Mouse (Mus musculus): Measurements from ENCODE around the gene Cep70. TPM values are rescaled to one million over a fixed set of nuclear protein-coding genes. Genes with fewer than 3 reads are reported as not detected.

Cep70 gene
- total RNA-seq, 2 experiments from 2014 or later = 15.1 to 31.5 TPM

DNA sequence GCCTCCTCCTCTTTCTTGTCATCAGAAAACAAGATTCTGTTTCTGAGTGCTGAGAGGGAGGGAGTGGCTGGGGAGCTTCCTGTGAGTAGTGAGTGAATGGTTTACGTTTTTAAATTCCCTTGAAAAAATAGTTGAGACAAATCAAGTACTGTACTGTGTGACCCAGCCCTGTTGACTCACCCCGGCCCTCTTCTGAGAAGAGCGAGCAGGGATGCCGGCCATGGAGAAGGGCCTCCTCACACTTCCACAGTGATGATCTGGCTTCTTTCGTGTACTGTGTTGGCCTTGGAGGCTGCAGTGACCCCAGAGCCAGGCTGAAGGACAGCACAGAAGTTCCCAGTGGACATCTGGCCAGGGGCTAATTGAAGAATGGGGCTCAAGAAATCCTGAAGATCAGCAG lies 61.1 kb downstream of the Cep70 start:
- DNase-seq (ENCODE audit: low spot score in 2 of 2) = no peak
- intact Hi-C loops (cut with DNase I) = no loop called here

- intact Hi-C loops (cut with DNase I) = no loop called here
- no peak for DNase-seq (ENCODE audit: low spot score in 2 of 2)
These were observed 63.1 kb downstream of the Cep70 start for GRCm38 (mm10) chr9:99306226-99306625.

DNA sequence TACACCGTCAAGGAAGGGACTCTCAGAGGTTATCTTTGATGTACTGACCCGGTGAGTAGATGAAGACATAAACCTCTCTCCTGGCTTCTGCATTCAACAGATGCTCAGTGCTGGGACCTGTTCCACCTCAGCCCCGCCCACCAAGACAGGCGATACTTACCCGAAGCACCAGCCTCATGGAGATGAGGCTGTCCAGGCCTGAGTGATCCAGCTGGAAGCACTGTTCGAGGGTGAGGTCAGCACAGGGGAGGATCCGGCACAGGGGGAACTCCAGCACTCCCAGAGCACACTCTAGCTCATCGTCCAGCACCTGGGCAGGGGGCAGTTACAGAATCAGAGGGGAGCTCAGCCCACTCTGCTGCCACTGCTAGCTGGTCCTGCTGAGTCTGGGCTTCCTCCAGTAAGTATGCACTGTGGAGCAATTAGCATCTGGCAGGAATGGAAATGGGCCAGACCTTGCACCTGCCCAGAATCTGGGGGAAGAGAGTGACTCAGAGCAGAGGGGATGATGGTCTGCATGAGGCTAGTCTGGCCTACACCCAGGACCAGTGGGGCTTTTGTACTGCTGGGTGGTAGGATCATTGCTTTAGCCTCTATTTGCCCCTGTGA lies 76.3 kb downstream of the Cep70 start:
- DNase-seq (ENCODE audit: low spot score in 2 of 2) = no peak
- intact Hi-C loops (cut with DNase I) = no loop called here

GRCm38 (mm10) chr9:99320006-99320405 lies 76.8 kb downstream of the Cep70 start:
- no peak for DNase-seq (ENCODE audit: low spot score in 2 of 2)
- intact Hi-C loops (cut with DNase I) = no loop called here

DNA sequence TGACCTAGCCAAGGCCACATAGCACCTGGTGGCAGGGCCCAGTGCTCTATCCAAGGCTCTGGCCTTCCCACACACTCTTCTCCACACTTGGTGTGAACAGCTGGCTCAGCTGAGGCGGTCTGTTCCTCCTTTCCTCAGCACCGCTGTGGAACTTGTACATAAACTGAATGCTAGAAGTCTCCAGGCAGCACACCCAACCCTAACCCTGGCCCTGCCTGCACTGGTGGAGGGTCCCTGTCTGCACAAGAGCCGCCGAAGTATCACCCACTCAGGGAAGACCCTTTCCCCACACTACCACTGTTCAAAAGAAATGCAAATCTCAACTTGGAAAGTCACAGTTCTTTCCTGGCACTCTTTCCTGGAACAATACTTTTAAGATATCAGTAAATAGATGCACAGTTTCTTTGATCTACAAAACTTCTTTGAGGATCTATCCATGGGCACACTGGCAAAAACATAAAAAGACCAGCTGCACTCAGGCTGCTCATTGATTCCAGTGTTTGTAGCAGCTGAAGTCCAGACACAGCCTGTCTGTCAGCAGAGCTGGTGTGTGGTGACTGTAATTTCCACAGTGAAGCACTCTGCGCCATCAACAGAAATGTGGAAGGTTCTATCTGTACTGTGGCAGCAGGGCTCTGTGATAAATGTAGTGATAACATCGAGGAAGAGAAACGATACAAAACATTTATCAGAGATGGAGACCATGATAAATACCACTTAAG lies 82.2 kb downstream of the Cep70 start:
- intact Hi-C loops (cut with DNase I) = no loop called here
- no peak for DNase-seq (ENCODE audit: low spot score in 2 of 2)

DNA sequence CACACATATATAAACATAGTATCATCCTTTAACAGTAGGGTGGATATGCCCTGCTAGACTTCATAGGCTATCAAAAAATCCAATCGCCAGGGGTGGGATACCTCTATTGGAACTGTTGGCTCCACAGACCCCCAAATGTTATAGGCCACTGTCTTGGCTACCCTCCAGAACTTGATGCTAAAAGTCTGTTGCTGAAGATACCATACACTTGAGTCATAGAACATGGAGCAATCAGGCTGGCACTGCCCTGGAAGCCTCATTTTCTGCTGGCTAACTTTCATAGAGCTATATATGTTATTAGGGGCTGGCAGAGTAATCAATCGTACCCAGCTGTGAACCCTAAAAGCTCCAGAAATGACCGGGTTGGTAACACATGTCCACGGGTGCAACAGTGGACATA lies 82.8 kb downstream of the Cep70 start:
- DNase-seq (ENCODE audit: low spot score in 2 of 2) = no peak
- intact Hi-C loops (cut with DNase I) = no loop called here

DNA sequence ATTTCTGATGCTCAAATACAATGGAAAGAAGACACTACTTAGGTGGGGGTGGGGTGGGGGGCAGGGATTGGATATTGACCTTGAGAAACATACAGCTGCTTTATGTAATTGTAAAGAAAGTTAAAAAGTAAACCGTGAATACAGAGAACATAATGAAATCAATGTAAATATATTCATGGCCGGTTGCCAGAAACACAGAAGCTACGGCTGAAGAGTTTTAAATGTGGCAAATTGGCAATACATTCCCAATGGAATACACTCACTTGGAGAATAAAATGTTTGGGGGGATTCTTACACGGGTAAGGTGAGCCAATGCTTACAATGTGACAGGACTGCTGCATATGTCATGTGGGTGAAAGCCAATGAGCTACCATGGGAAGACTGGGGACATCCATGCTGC lies 83.7 kb downstream of the Cep70 start:
- intact Hi-C loops (cut with DNase I) = no loop called here
- DNase-seq (ENCODE audit: low spot score in 2 of 2) = no peak

DNA sequence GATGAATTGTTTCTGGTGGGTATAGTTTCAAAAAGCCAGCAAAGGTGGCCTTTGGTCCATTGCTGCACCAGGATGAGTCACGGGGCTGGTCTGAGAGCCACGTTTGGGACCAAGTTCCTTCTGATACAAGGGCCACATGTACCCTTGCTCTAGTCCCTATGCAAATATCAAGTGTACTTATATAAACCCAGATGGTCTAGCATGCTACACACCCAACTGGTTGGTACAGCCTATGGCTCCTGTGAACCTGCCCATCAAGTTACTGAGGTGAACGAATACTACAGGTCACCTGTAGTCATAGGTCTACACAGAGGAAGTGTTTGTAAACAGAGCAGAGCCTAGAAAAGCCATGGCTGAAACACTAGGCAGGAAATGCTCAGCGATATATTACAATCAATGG lies 93.4 kb downstream of the Cep70 start:
- intact Hi-C loops (cut with DNase I) = no loop called here
- no peak for DNase-seq (ENCODE audit: low spot score in 2 of 2)

GRCm38 (mm10) chr9:99338293-99338692 lies 95.1 kb downstream of the Cep70 start:
- intact Hi-C loops (cut with DNase I) = no loop called here

DNA sequence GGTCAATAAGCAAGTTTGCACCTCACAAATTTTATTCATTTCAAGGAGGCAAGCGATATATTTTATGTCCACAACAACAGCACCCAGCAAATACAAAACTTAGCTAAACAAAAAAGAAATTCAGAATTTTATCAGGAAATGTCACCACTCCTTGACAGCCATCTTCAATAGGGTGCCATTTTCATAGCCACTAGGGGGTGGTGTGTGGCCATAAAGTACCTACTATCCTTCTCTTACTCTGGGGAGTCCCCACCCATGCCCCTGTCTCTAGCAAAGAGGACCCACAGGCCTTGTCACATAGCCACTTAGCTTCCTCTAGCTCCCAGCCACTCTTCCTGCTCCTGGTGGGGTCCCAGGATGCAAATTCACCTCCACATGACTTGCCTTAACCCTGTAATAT lies 96.0 kb downstream of the Cep70 start:
- intact Hi-C loops (cut with DNase I) = loop anchor here (1.0 kb wide), 1 partner anchor 37 kb away; no protein-coding TSS in a partner anchor
- no peak for DNase-seq (ENCODE audit: low spot score in 2 of 2)

More at GRCm38 (mm10) chr9:99338293-99338692, 95.1 kb downstream of the Cep70 start:
- DNase-seq (ENCODE audit: low spot score in 2 of 2) = no peak

DNA sequence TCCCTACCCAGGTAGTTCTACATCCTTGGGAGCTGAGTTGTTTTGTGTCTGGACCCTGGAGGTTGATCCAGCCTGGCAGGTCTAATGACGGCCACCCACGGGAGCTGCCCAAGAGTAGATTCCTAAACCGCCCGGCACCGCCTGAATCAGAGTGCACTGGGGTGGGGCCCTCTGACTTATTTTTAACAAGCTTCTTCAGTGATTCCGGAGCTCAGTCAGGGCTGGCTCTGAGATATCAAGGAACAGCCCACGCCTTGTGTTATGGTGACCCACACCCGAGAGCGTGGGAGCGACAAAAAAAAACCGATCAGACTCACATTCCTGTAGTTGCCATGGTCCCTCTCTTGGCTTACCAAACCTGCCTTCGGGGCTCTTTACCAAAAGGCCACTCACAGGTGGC lies 97.0 kb downstream of the Cep70 start:
- intact Hi-C loops (cut with DNase I) = no loop called here
- no peak for DNase-seq (ENCODE audit: low spot score in 2 of 2)

- intact Hi-C loops (cut with DNase I) = no loop called here
These were observed 98.4 kb downstream of the Cep70 start for GRCm38 (mm10) chr9:99341600-99341999.

DNA sequence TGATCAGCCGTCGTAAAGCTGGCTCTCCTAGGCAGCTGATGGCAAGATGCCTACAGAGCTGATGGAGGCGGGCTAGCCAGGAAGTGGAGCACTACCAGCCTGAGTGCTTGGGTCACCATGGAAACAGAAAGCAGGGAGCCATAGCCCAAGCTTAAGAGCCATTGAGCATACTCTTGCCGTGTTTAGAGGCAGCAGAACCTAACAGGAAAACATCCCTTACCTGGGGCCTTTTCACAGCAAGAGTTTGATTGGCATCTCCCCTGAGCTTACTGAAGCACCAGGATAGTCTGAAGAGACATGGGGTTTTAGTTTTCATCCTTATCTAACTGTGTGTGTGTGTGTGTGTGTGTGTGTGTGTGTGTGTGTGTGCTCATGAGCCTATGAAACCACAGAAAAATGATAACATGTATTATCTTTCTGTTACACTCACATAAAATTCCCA lies 102.2 kb downstream of the Cep70 start:
- intact Hi-C loops (cut with DNase I) = no loop called here
- DNase-seq (ENCODE audit: low spot score in 2 of 2) = peak; percentile 56 to 66

More at GRCm38 (mm10) chr9:99341600-99341999, 98.4 kb downstream of the Cep70 start:
- DNase-seq (ENCODE audit: low spot score in 2 of 2) = no peak

Other genes starting within 250 kb of the Cep70 start
- gene Gm1123, start 207.7 kb upstream of the Cep70 start, total RNA-seq (2021) = not detected
- 10 to 100 TPM; 23.3 to 23.9 TPM for gene Pik3cb, start 102.7 kb upstream of the Cep70 start, total RNA-seq (2021)
- gene Faiml, start 6.1 kb upstream of the Cep70 start, total RNA-seq (2021) = not detected
- gene Esyt3, start 115.2 kb downstream of the Cep70 start, total RNA-seq (2021) = 1 to 10 TPM; 1.1 to 1.2 TPM
- 100 to 1,000 TPM; 151 to 157 TPM for gene Mras, start 194.0 kb downstream of the Cep70 start, total RNA-seq (2021)
- gene Nme9, start 208.1 kb downstream of the Cep70 start, total RNA-seq (2021) = not detected

All from left cerebral cortex, postnatal 36 days (tissue).